Mouse (Mus musculus): ENCODE measurements around the gene Mob4. TPM values are rescaled to one million over a fixed set of nuclear protein-coding genes. Genes with fewer than 3 reads are reported as not detected.

Mob4 gene
- total RNA-seq, 2 experiments from 2014 or later = 77.6 to 79.9 TPM

- intact Hi-C loops (cut with DNase I) = no loop called here
- no peak for DNase-seq
Measured at GRCm38 (mm10) chr1:55174558-55175034, 43.6 kb downstream of the Mob4 start.

GRCm38 (mm10) chr1:55179917-55180566, 49.0 kb downstream of the Mob4 start:
- intact Hi-C loops (cut with DNase I) = no loop called here

GRCm38 (mm10) chr1:55182392-55182791, 51.4 kb downstream of the Mob4 start:
- intact Hi-C loops (cut with DNase I) = no loop called here
- DNase-seq = no peak

More at GRCm38 (mm10) chr1:55179917-55180566, 49.0 kb downstream of the Mob4 start:
- DNase-seq = no peak

- intact Hi-C loops (cut with DNase I) = no loop called here
Measured at GRCm38 (mm10) chr1:55185718-55186117, 54.7 kb downstream of the Mob4 start.

GRCm38 (mm10) chr1:55186592-55187210, 55.7 kb downstream of the Mob4 start:
- intact Hi-C loops (cut with DNase I) = no loop called here

More at GRCm38 (mm10) chr1:55185718-55186117, 54.7 kb downstream of the Mob4 start:
- no peak for DNase-seq

GRCm38 (mm10) chr1:55192015-55192414, 61.0 kb downstream of the Mob4 start:
- DNase-seq = no peak
- intact Hi-C loops (cut with DNase I) = no loop called here

More at GRCm38 (mm10) chr1:55186592-55187210, 55.7 kb downstream of the Mob4 start:
- DNase-seq = no peak

GRCm38 (mm10) chr1:55192824-55193223, 61.8 kb downstream of the Mob4 start:
- intact Hi-C loops (cut with DNase I) = no loop called here
- DNase-seq = peak; percentile 28

- intact Hi-C loops (cut with DNase I) = no loop called here
- peak; percentile 60 for DNase-seq
Measured at GRCm38 (mm10) chr1:55193316-55193715, 62.3 kb downstream of the Mob4 start.

- intact Hi-C loops (cut with DNase I) = no loop called here
- peak; percentile 31 for DNase-seq
Measured at GRCm38 (mm10) chr1:55194064-55194915, 63.3 kb downstream of the Mob4 start.

- no peak for DNase-seq
- intact Hi-C loops (cut with DNase I) = no loop called here
Measured at GRCm38 (mm10) chr1:55195021-55195420, 64.0 kb downstream of the Mob4 start.

GRCm38 (mm10) chr1:55196327-55197003, 65.4 kb downstream of the Mob4 start:
- no peak for DNase-seq
- intact Hi-C loops (cut with DNase I) = no loop called here

- intact Hi-C loops (cut with DNase I) = no loop called here
Measured at GRCm38 (mm10) chr1:55198719-55199118, 67.7 kb downstream of the Mob4 start.

GRCm38 (mm10) chr1:55201850-55202752, 71.1 kb downstream of the Mob4 start:
- peak; percentile 35 for DNase-seq
- intact Hi-C loops (cut with DNase I) = no loop called here

More at GRCm38 (mm10) chr1:55198719-55199118, 67.7 kb downstream of the Mob4 start:
- no peak for DNase-seq

Other genes starting within 250 kb of the Mob4 start
- gene Ankrd44, start 204.8 kb upstream of the Mob4 start, total RNA-seq (2021) = 10 to 100 TPM; 88.1 to 88.4 TPM
- 100 to 1,000 TPM; 190 to 193 TPM for gene Sf3b1, start 103.8 kb upstream of the Mob4 start, total RNA-seq (2021)
- gene Coq10b, start 78.5 kb upstream of the Mob4 start, total RNA-seq (2021) = 10 to 100 TPM; 18.9 to 20.0 TPM
- 100 to 1,000 TPM; 109 to 118 TPM for gene Hspe1, start 43.1 kb upstream of the Mob4 start, total RNA-seq (2021)
- 100 to 1,000 TPM; 187 to 191 TPM for gene Hspd1, start 43.0 kb upstream of the Mob4 start, total RNA-seq (2021)
- gene Rftn2, start 95.6 kb downstream of the Mob4 start, total RNA-seq (2021) = 10 to 100 TPM; 13.0 to 13.6 TPM
- 10 to 100 TPM; 16.8 to 20.0 TPM for gene Mars2, start 105.9 kb downstream of the Mob4 start, total RNA-seq (2021)
- gene Boll, start 232.2 kb downstream of the Mob4 start, total RNA-seq (2021) = not detected

All from left cerebral cortex, postnatal 4 days (tissue).